9 mouse cellular contexts compared by ENCODE assay signal in the genomic region with DNA sequence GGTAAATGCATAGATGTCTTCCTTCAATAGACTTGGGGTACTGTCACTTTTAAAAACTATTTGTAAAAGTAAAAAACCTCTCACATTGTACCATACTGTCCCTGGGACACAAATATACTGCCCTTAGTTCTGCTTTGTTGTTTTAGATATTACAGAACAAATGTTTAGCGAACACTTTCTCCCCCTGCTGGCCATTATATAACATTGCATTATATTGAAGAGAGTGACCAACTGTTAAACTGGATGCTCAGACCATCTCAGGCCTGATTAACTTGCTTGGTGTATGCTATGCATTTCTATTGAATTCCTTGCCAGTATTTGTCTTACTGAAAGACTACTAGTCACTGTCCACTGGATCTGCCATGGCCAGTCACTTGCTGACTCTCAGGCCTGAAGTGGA. TPM values are rescaled to one million over a fixed set of nuclear protein-coding genes. Genes with fewer than 3 reads are reported as not detected.
DNase-seq lines count a peak whose midpoint lies in the region; ATAC-seq lines count a peak whose summit lies in the region.
"Had no signal": no experiment of that assay in that cellular context is flagged by ENCODE, and none has a peak within 500 bp of the region (broad histone marks: within the 10 kb centered on the region; RNA-seq: fewer than 3 reads in every experiment).

No protein-coding gene starts in this region.

- DNase-seq in embryonic facial prominence, embryonic 11.5 days (ENCODE audit: low spot score) = peak; percentile 75
- no peak for DNase-seq in embryonic facial prominence, embryonic 10.5 days (ENCODE audit: low spot score)
- peak; percentile 28 for DNase-seq in thymus, postnatal 0 days (ENCODE audit: low spot score)
- no peak for DNase-seq in thymus, postnatal 25 days
- peak; percentile 86 for DNase-seq in retina, embryonic 14.5 days (ENCODE audit: low spot score)
- no peak for DNase-seq in heart, adult 18-20 months

- H3K36me3 ChIP-seq in embryonic facial prominence, embryonic 11.5 days (replicated peaks; ENCODE audit: control insufficient read depth, insufficient read depth, low read depth, low read length) = no peaks in the 10 kb centered on the region
- H3K36me3 ChIP-seq in embryonic facial prominence, embryonic 10.5 days (replicated peaks) = no peaks in the 10 kb centered on the region
- H3K36me3 ChIP-seq in hindbrain, embryonic 16.5 days (ENCODE audit: control insufficient read depth, insufficient read depth, low read length) = 0 out of 2 replicates have a peak, but pooled peaks cover 2% of the 10 kb centered on the region
- no peaks in the 10 kb centered on the region for H3K36me3 ChIP-seq in heart, embryonic 11.5 days (ENCODE audit: control insufficient read depth, insufficient read depth, low read length)

- H3K27me3 ChIP-seq in embryonic facial prominence, embryonic 11.5 days (ENCODE audit: control insufficient read depth, insufficient read depth, low read length) = no peaks in the 10 kb centered on the region
- no peaks in the 10 kb centered on the region for H3K27me3 ChIP-seq in embryonic facial prominence, embryonic 10.5 days (replicated peaks; ENCODE audit: low read depth, poor library complexity, severe bottlenecking)
- no peaks in the 10 kb centered on the region for H3K27me3 ChIP-seq in hindbrain, embryonic 16.5 days (replicated peaks; ENCODE audit: control insufficient read depth, insufficient read depth, low read length)
- H3K27me3 ChIP-seq in heart, embryonic 11.5 days (ENCODE audit: control insufficient read depth, insufficient read depth, low read length) = no peaks in the 10 kb centered on the region

- H3K4me1 ChIP-seq in embryonic facial prominence, embryonic 11.5 days (ENCODE audit: control insufficient read depth, insufficient read depth, low read length) = no peaks in the 10 kb centered on the region
- no peaks in the 10 kb centered on the region for H3K4me1 ChIP-seq in embryonic facial prominence, embryonic 10.5 days
- no peaks in the 10 kb centered on the region for H3K4me1 ChIP-seq in hindbrain, embryonic 16.5 days (ENCODE audit: control insufficient read depth, insufficient read depth, low read depth, low read length)
- no peaks in the 10 kb centered on the region for H3K4me1 ChIP-seq in heart, embryonic 11.5 days (ENCODE audit: control insufficient read depth, insufficient read depth, low read length)

- no peak overlapping the region for H3K9ac ChIP-seq in embryonic facial prominence, embryonic 11.5 days (replicated peaks; ENCODE audit: low read length)
- no peak overlapping the region for H3K9ac ChIP-seq in hindbrain, embryonic 16.5 days (ENCODE audit: low read depth, low read length)
- H3K9ac ChIP-seq in heart, embryonic 11.5 days (ENCODE audit: low read depth, low read length) = no peak overlapping the region

- no peak overlapping the region for H3K27ac ChIP-seq in embryonic facial prominence, embryonic 11.5 days (replicated peaks; ENCODE audit: low read depth, low read length)
- H3K27ac ChIP-seq in embryonic facial prominence, embryonic 10.5 days (replicated peaks) = no peak overlapping the region
- no peak overlapping the region for H3K27ac ChIP-seq in hindbrain, embryonic 16.5 days (ENCODE audit: low read depth, low read length)
- no peak overlapping the region for H3K27ac ChIP-seq in heart, embryonic 11.5 days (ENCODE audit: low read depth, low read length)

- H3K4me2 ChIP-seq in embryonic facial prominence, embryonic 11.5 days (ENCODE audit: low read depth, low read length) = no peak overlapping the region
- no peak overlapping the region for H3K4me2 ChIP-seq in hindbrain, embryonic 16.5 days (ENCODE audit: low read length)
- H3K4me2 ChIP-seq in heart, embryonic 11.5 days = no peak overlapping the region

- no peak overlapping the region for H3K4me3 ChIP-seq in embryonic facial prominence, embryonic 11.5 days (ENCODE audit: low read depth, low read length)
- H3K4me3 ChIP-seq in embryonic facial prominence, embryonic 10.5 days = no peak overlapping the region
- no peak overlapping the region for H3K4me3 ChIP-seq in hindbrain, embryonic 16.5 days (ENCODE audit: low read length)
- H3K4me3 ChIP-seq in heart, embryonic 11.5 days (ENCODE audit: low read depth, low read length) = no peak overlapping the region

- 0% methylated on average over 1 of the region's 1 CpGs for WGBS in embryonic facial prominence, embryonic 11.5 days
- 7% methylated on average over 1 of the region's 1 CpGs for WGBS in embryonic facial prominence, embryonic 10.5 days
- WGBS in hindbrain, embryonic 16.5 days = 14% methylated on average over 1 of the region's 1 CpGs
- WGBS in heart, embryonic 11.5 days (ENCODE audit: insufficient replicate concordance) = 12% methylated on average over 1 of the region's 1 CpGs

- no peaks in the 10 kb centered on the region for H3K9me3 ChIP-seq in embryonic facial prominence, embryonic 11.5 days (replicated peaks; ENCODE audit: control insufficient read depth, low read length)
- H3K9me3 ChIP-seq in embryonic facial prominence, embryonic 10.5 days = no peaks in the 10 kb centered on the region
- no peaks in the 10 kb centered on the region for H3K9me3 ChIP-seq in hindbrain, embryonic 16.5 days (ENCODE audit: control insufficient read depth, low read length)
- H3K9me3 ChIP-seq in heart, embryonic 11.5 days (replicated peaks; ENCODE audit: control insufficient read depth, low read length) = no peaks in the 10 kb centered on the region

- ATAC-seq in embryonic facial prominence, embryonic 11.5 days (replicated peaks; ENCODE audit: insufficient number of reproducible peaks, low FRiP score, low TSS enrichment, low read depth) = no peak
- ATAC-seq in hindbrain, embryonic 16.5 days = peak; percentile 70
- ATAC-seq in heart, embryonic 11.5 days (replicated peaks; ENCODE audit: insufficient number of reproducible peaks, low FRiP score, low TSS enrichment) = no peak

RNA-seq across cellular contexts. Expression of a gene that starts 11.4 kb away (rescaled TPM):
- polyA plus RNA-seq in embryonic facial prominence, embryonic 11.5 days (2014; fragmentation: Nextera tagmentation; extraction: Ambion mirVana) = 1.1 and 1.3 TPM in 2 replicates
- 0.60 and 0.82 TPM in 2 replicates for polyA plus RNA-seq in embryonic facial prominence, embryonic 10.5 days (2016; fragmentation: Nextera tagmentation; extraction: Ambion mirVana)
- polyA plus RNA-seq in thymus, postnatal 0 days (2015; fragmentation: Nextera tagmentation; extraction: Ambion mirVana) = 0.95 and 1.1 TPM in 2 replicates
- polyA plus RNA-seq in hindbrain, embryonic 16.5 days (2015; fragmentation: Nextera tagmentation; extraction: Ambion mirVana) = 8.6 and 8.9 TPM in 2 replicates
- 0.30 and 0.34 TPM in 2 replicates for polyA plus RNA-seq in heart, embryonic 11.5 days (2014; fragmentation: Nextera tagmentation; extraction: Ambion mirVana)
- total RNA-seq in heart, adult 18-20 months (2021) = under 1 TPM; 0.07 to 0.08 TPM
- polyA plus RNA-seq: small intestine, adult 2 months had no signal

Comparison
In these comparisons a context has a peak if more than half of its experiments do, and no peak if none do; other contexts are left out.
1. DNase-seq: peak in embryonic facial prominence, embryonic 11.5 days (single experiment), thymus, postnatal 0 days (single experiment) and retina, embryonic 14.5 days (single experiment); none in embryonic facial prominence, embryonic 10.5 days (single experiment), thymus, postnatal 25 days (single experiment) and heart, adult 18-20 months (0 of 2).